In genomic region chr7:107747954-107748353, GRCm38 (mm10) we compare ENCODE assay signal across 10 mouse cellular contexts. TPM values are rescaled to one million over a fixed set of nuclear protein-coding genes. Genes with fewer than 3 reads are reported as not detected.
DNase-seq lines count a peak whose midpoint lies in the region; ATAC-seq and TF ChIP-seq lines count a peak whose summit lies in the region.
"Had no signal": no experiment of that assay in that cellular context is flagged by ENCODE, and none has a peak within 500 bp of the region (broad histone marks: within the 10 kb centered on the region; RNA-seq: fewer than 3 reads in every experiment).

No protein-coding gene starts in this region.

- TF ChIP-seq POLR2A in heart, adult 2 months (IDR thresholded peaks at IDR 0.05; ENCODE audit: insufficient read depth, low read depth, low read length), result no peak

- DNase-seq in heart, adult 2 months, result peak; percentile 41 to 49
- DNase-seq in heart, adult 11 months, result no peak
- DNase-seq in ES-CJ7 (ENCODE audit: low read depth, low spot score), result peak; percentile 80
- DNase-seq in cerebellum, adult 11-12 months, result peak; percentile 8
- DNase-seq in forelimb bud, embryonic 11.5 days (ENCODE audit: low read depth, low spot score), result peak; percentile 75
- peak; percentile 25 to 66 for DNase-seq in layer of hippocampus, adult 2 months (ENCODE audit: low spot score in 2 of 2)
- DNase-seq in splenic B cell, adult 2 months (ENCODE audit: low read depth, low spot score), result peak; percentile 78

- TF ChIP-seq CTCF in heart, adult 2 months (IDR thresholded peaks at IDR 0.05), result peak; percentile 80
- peak; percentile 84 for TF ChIP-seq CTCF in layer of hippocampus, adult 2 months (conservative IDR thresholded peaks at IDR 0.05)

- H3K27ac ChIP-seq in heart, adult 2 months, result no peak overlapping the region
- no peak overlapping the region for H3K27ac ChIP-seq in layer of hippocampus, adult 2 months

- WGBS in heart, adult 2 months, result 14% methylated on average over 2 of the region's 2 CpGs

- no peaks in the 10 kb centered on the region for H3K27me3 ChIP-seq in heart, adult 2 months (ENCODE audit: control insufficient read depth, insufficient read depth, low read length)
- H3K27me3 ChIP-seq in splenic B cell, adult 2 months (ENCODE audit: control insufficient read depth, insufficient read depth, low read length, poor library complexity, severe bottlenecking), result no peaks in the 10 kb centered on the region

- no peak overlapping the region for H3K4me3 ChIP-seq in heart, adult 2 months
- H3K4me3 ChIP-seq in layer of hippocampus, adult 2 months, result no peak overlapping the region

- no peaks in the 10 kb centered on the region for H3K4me1 ChIP-seq in heart, adult 2 months (ENCODE audit: control insufficient read depth, insufficient read depth, low read length)

- no peak overlapping the region for H3K9ac ChIP-seq in heart, adult 2 months (ENCODE audit: low read depth, low read length)

- intact Hi-C loops in heart, adult 2 months (cut with DNase I), result loop anchor here (1.0 to 10.0 kb wide), 3 partner anchors 31 to 153 kb away; partner anchors contain the start of gene Ppfibp2

- no peak for TF ChIP-seq EP300 in heart, adult 2 months (IDR thresholded peaks at IDR 0.05; ENCODE audit: insufficient read depth, low read depth, low read length)

- H3K36me3 ChIP-seq in heart, adult 2 months (ENCODE audit: control insufficient read depth, insufficient read depth, low read length), result no peaks in the 10 kb centered on the region
- peaks cover 4% of the 10 kb centered on the region; the same call in 1 of the 2 replicates for H3K36me3 ChIP-seq in splenic B cell, adult 2 months (ENCODE audit: control insufficient read depth, insufficient read depth, low read length, poor library complexity, severe bottlenecking)

- ATAC-seq in megakaryocyte-erythroid progenitor cell, adult 5-6 weeks (replicated peaks; ENCODE audit: low FRiP score, low TSS enrichment, poor library complexity, severe bottlenecking), result peak; percentile 73

- no peaks in the 10 kb centered on the region for H3K79me2 ChIP-seq in heart, adult 2 months (replicated peaks; ENCODE audit: control insufficient read depth, insufficient read depth, low read length)

RNA-seq across cellular contexts. Expression of gene Cyb5r2, which starts 9.9 kb away (rescaled TPM):
- total RNA-seq in heart, adult 2 months (2021), result not detected
- polyA plus RNA-seq in heart, adult 2 months (2012; rRNA removed), result 0.08 TPM in 1 of 2 replicates, not detected in the other
- under 1 TPM in 1 of 2 experiments, not detected in 1; 0.41 TPM for total RNA-seq in layer of hippocampus, adult 2 months (2021)
- not detected in 2 replicates for total RNA-seq in megakaryocyte-erythroid progenitor cell, adult 5-6 weeks (2014; fragmentation: Nextera tagmentation)
- not detected in 2 replicates for total RNA-seq in megakaryocyte-erythroid progenitor cell, adult 5-6 weeks (2017)

RNA-seq across cellular contexts. Expression of gene Ovch2, which starts 53.1 kb away (rescaled TPM):
- total RNA-seq in heart, adult 2 months (2021), result not detected
- not detected in 2 replicates for polyA plus RNA-seq in heart, adult 2 months (2012; rRNA removed)
- total RNA-seq in layer of hippocampus, adult 2 months (2021), result not detected
- total RNA-seq in megakaryocyte-erythroid progenitor cell, adult 5-6 weeks (2014; fragmentation: Nextera tagmentation), result not detected in 2 replicates
- not detected in 2 replicates for total RNA-seq in megakaryocyte-erythroid progenitor cell, adult 5-6 weeks (2017)
- total RNA-seq: layer of hippocampus, adult 18-20 months had no signal
- polyA plus RNA-seq: stomach, embryonic 16.5 days had no signal
